Mouse (Mus musculus) spleen, postnatal 14 days (tissue): ENCODE results near the gene Tap2.
A peak's percentile ranks its signal among the peaks of the same experiment; 100 is the strongest.

Experiments
- DNase-seq, 2 experiments: peaks; one replicate each; pipeline ENCODE4 v3.0.0; 2021 to 2022; ENCODE audit warnings: low spot score in 2 of 2

The Tap2 gene

GRCm38 (mm10) chr17:34203444-34203843 lies at the start of gene Tap2:
TSS of gene Tap2 (plus strand) at chr17:34203527.
- no peak for DNase-seq

GRCm38 (mm10) chr17:34155534-34155933 lies 47.8 kb upstream of the Tap2 start:
- no peak for DNase-seq

DNA sequence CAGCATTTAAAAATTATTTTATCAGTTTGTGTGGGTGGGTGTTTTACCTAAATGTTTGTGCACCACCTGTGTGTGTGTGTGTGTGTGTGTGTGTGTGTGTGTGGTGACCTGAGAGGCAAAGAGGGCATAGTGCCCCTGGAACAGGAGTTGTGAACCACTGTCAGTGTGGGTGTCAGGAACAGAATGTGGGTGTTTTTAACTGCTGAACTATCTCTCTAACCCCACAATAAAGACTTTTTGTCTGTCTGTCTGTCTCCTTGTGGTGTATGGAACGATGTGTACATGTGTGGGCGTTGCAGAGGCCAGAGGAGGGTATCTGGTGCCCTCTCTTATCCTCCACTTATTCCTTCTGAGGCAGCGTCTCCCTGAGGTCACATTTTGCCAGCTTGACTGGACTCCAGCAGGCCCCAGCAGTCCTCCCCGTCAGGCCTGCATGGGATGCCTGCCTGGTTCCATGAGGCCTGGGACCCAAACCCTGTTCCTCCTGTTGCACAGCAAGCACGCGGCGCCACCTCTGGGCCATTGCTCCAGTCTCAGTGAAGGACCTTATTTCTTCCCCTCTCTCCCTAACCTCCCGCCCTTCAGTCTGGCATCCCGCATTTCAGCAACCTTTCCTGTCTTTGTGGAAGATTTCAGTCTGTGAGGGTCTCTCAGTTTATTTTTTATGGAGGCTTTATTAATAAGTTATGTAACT lies 39.0 kb upstream of the Tap2 start:
- DNase-seq: peak; percentile 30 to 52

GRCm38 (mm10) chr17:34165033-34165730 lies 38.1 kb upstream of the Tap2 start:
- no peak for DNase-seq

DNA sequence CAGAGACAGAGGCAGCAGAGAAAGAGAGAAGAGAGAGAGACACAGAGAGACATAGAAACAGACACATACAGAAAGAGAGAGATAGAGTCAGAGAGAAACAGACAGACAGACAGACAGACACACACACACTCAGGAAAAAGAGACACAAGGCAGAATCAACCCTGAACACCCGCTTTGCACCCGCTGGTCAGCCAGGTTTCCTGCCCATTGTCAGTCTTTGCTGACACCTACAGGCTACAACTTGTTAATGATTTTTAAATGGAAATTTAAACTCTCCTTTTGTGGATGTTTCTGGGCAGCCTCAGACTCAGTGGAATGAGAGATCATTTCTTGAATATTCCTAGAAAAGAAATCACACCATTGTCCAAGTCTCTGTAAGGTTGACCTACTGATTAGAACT lies 34.0 kb upstream of the Tap2 start:
- no peak for DNase-seq

GRCm38 (mm10) chr17:34170487-34170876 lies 32.8 kb upstream of the Tap2 start:
- DNase-seq: no peak

DNA sequence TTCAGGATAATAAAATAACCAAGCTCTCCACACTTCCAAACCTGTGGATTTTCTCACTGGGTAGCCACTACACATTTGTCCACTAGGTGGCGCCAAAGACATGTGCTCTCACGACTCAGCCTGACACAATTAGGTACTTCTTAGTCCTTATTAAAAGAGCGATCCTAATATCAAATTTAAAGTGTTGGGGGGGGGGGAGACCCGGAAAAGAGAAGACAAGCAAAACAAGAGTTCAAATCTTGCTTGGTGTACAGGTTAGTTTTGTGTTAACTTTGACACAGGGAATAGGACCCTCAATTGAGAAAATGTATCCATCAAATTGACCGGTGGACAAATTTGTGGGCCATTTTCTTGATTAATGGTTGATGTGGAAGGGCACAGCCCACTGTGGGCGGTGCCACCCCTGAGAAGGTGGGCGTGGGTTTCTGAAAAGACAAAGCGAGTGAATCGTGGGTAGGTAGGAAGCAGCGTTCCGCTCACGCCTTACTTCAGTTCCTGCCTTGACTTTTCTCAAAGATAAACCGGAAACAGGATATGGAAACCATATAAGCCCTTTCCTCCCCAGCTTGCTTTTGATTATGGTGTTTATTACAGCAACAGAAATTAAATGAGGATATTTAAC lies 32.3 kb upstream of the Tap2 start:
- DNase-seq: peak; percentile 60 to 81

DNA sequence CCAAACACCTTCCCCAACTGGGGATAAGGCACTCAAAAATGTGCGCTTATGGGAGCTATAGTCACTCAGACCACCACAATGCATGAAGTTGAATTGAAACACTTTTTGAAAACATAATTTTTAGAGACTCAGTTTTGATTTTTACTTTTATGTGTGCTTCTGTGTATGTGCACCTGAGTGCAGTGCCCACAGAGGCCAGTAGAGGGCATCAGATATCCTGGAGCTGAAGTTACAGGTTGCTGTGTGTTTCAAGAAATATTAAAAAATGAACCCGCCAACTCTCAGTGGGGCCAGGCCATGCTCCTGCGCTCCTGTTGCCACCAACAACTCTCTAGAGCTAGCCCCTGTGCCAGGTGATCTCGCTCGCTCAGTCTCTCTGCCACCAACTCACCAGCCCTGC lies 30.8 kb upstream of the Tap2 start:
- no peak for DNase-seq

DNA sequence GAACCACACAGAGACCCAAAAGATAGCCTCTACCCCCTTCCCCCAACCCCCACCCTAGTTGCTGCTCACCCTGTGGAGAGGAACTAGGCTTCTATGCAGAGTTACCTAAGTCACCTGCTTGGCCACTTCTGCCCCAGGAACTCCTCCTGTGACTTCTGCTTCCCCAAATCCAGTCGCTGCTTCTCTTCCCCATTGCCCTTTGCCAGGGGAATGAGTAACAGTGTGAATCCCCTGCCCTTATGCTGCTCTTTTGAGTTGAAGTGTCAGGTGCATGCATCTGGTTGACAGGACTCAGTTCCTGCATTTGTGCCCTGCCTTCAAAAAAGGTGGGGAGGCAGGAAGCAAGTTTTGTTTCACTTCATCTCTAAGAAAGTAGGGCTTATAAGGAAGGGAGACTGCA lies 29.3 kb upstream of the Tap2 start:
- no peak for DNase-seq

DNA sequence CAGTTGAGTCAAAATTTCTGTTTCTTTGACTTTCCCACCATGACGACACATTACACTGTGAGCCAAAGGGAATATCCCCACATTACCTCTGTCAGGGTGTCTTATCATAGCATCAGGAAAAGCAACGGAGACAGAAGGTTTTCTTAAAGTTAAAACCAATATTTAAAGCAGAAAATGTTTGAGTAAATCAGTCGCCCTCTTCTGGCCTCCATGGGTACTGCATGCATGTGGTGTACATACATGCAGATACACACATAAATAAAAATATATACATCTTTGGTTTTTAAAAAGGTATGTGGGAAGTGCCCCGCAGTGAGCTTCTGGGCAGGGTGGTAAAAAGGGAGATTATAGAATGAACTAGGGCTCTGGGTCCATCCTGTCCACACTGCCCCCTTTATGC lies 26.1 kb upstream of the Tap2 start:
- DNase-seq: no peak

GRCm38 (mm10) chr17:34179019-34179418 lies 24.3 kb upstream of the Tap2 start:
- no peak for DNase-seq

DNA sequence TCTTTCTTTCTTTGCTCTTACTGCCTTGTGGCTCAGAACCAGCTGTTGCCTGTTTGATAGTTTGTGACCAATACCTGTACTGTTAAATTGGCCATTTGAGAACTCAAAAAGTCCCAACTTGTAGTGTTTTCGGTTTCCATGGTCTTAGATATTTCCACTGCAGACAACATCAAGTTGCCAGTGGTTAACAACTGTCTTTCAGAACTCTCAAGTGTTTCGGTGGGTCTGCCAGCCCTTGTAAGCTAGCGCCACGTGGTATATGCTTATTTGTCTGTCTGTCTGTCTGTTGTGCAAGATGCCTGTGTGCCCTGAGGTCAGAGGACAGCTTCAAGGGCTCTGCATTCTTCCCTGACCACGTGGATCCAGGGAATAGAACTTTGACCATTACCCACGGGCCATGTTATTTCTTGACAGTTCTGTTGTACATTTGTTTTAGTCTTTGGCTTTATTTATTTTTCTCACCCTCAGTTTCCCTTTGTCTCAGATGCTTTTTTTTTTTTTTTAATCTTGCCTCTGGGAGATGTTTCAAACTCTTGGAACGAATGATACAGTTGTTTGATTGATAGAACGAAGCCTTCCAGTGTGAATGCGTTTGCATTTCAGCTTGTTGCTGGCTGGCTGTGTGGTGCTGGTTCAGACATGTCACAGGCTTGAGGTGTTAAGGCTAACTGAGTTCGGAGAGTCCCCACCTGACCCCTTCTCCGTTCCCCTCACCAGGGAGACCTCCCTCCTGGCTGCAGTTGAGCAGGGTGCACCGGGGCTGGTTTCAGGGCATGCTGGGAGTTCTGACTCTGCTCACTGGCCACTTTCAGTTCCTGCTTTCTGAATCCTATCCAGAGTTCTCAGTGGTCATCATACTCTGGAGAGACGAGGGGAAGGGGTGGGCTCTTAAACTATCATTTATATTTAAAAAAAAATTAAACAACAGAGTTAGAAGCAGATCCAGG lies 23.1 kb upstream of the Tap2 start:
- DNase-seq: no peak

DNA sequence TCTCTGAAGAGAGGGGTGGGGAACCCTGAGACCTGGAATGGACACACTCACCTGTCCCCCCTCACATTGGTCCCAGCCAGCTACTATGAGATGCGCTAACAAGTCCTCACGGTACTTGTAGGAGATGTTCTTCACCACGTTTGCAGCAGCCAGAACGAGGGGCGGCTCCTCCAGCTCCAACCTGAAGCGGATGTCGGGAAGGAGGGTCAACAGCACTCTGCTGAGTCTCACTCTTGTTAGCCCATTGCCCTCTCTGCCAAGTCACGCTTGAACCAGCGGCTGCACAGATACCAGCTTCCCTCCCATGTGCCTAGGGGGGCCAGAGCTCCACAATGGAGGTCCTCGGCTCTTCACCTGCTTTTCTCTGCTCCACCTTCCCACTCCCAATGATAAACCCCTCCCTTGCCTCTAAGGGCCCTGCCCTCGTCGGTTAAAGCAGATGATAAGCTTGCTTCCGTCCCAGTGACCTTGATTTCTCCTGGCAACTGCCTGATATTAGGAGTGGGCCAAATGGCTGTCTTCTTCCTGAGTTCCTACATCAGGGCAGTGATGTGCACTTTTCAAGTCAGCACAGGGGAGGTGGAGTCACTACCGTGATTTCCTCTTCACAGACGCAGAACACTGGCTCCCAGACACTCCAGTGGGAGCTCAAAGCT lies 19.6 kb upstream of the Tap2 start:
- DNase-seq: no peak

DNA sequence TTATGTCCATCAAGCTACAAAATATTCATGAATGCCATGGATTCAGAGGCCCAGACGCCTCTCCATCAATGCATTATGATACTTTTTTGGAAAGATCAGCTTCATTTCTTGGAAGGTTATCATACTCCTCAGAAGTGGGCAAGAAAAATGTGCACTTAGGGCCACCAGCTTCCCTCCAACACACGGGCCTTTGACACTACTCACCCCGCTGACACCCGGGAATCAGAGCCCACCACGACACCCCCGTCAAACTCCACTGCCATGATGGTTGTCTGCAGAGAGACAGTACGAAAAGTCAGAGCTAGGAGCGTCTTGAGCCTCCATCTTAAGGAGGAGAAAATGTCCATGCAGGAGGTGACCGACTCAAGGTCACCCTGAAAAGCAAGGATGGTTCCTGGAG lies 17.8 kb upstream of the Tap2 start:
- DNase-seq: no peak

DNA sequence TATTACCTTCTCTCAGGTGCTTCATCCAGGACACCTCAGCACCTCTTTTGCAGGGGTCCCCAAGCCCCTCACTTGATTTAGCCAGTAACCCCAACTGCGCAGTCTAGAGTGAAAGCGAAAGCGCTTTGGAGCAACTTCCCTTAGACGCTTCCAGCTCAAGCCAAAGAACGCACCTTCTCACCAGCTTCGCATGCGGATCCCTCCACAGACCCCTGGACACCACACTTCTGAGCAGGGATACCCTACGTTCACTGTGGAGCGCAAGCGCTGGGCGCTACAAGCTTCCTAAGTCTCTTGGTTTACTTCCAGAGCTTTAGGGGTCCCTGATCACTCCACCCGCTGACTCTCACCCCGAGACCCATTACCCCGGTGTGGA lies 16.5 kb upstream of the Tap2 start:
- DNase-seq: no peak

GRCm38 (mm10) chr17:34187261-34187916 lies 15.9 kb upstream of the Tap2 start, which contains the start of the genes Tap1 and Psmb9:
TSS of gene Tap1 (plus strand) at chr17:34187553.
TSS of gene Psmb9 (minus strand) at chr17:34187764.
- DNase-seq: peak; percentile 96 to 98

GRCm38 (mm10) chr17:34188010-34188409 lies 15.3 kb upstream of the Tap2 start:
- no peak for DNase-seq

GRCm38 (mm10) chr17:34188986-34189385 lies 14.3 kb upstream of the Tap2 start:
- DNase-seq: no peak

GRCm38 (mm10) chr17:34192852-34193251 lies 10.5 kb upstream of the Tap2 start:
- DNase-seq: no peak

DNA sequence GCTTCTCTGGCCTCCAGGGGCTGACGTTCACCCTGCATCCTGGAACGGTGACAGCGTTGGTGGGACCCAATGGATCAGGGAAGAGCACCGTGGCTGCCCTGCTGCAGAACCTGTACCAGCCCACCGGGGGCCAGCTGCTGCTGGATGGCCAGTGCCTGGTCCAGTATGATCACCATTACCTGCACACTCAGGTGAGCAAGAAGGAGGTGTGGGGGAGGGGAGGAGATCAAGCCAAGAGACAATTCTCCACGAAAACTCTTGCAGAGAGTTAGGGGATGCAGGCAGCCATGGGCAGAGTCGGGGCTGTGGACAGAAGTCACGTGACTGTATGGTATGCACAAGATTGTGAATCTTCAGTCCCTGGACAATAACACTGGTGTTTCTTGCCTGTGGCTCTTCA lies 9.9 kb upstream of the Tap2 start:
- DNase-seq: no peak

DNA sequence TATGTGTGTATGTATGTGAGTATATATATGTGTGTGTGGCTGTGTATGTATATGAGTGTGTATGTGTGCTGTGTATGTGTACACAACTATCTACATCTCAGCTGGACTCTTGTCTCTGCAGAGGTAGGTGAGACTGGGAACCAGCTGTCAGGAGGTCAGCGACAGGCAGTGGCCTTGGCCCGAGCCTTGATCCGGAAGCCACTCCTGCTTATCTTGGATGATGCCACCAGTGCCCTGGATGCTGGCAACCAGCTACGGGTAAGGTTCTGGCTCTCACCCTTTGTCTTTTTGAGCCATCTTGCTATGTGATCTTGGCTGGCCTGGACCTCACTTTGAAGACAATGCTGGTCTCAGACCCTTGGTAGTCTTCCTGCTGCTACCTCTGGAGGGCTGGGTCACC lies 8.6 kb upstream of the Tap2 start:
- DNase-seq: no peak
